Mouse (Mus musculus) spleen, adult 2 months (tissue): ENCODE measurements around the gene Mrpl18.

Source experiments
- CTCF ChIP-seq: fragments of 200-500 bp; IDR thresholded peaks from 2 replicates; pipeline ENCODE4 v1.5.1; 2011; ENCODE audit warnings: mild to moderate bottlenecking, inconsistent platforms; ENCODE audit not compliant: insufficient read depth, insufficient read length, insufficient replicate concordance; ENCODE audit errors: extremely low read depth
- POLR2A ChIP-seq: fragments of 200-500 bp; IDR thresholded peaks from 2 replicates; pipeline ENCODE4 v1.6.1; 2011; ENCODE audit warnings: low read depth, low read length, inconsistent platforms

- TF ChIP-seq CTCF (no peak), POLR2A (no peak)
These were observed 49.3 kb downstream of the Mrpl18 start for GRCm38 (mm10) chr17:12866853-12867252.
